Mouse (Mus musculus): ENCODE measurements around the gene Gm13698. TPM values are rescaled to one million over a fixed set of nuclear protein-coding genes. Genes with fewer than 3 reads are reported as not detected.
"Not testable (repeated sequence)": the region's sequence is repeated elsewhere in the genome, so short reads cannot be mapped to it uniquely, and the experiment has no call there.

Gene Gm13698
- polyA plus RNA-seq, 1 experiment, result not detected

DNA sequence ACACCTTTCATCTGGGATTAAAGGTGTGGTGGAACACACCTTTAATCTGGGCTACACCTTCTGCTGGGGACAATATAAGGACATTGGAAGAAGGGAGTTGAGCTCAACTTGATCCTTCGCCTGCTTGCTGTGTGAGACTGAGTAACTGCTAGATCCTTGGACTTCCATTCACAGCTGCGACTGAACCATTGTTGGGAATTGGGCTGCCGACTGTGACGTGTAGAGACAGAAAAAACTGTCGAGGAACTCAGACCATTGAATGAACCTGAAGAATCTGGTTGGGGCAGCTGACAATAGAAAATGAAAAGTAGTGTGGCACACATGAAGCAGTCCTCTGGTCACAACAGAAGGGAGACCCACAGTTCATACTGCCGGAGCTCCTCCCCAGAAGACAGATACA, 34.8 kb downstream of the Gm13698 start, which contains the start of gene Gm13691:
Gene Gm13691 (plus strand): TSS at position 301 of the 400 bp plus-strand sequence.
- H3K36me3 ChIP-seq (ENCODE audit: control insufficient read depth, insufficient read depth, low read length); DNase-seq; H3K4me1 ChIP-seq (replicated peaks; ENCODE audit: control insufficient read depth, insufficient read depth, low read length); H3K4me3 ChIP-seq (ENCODE audit: control insufficient read depth, insufficient read depth, low read length); H3K27me3 ChIP-seq (ENCODE audit: control insufficient read depth, insufficient read depth, low read length); H3K27ac ChIP-seq (ENCODE audit: control insufficient read depth, insufficient read depth, low read length): not testable (repeated sequence)
- no CpG with 5 or more reads among the region's 6 CpGs for WGBS

DNA sequence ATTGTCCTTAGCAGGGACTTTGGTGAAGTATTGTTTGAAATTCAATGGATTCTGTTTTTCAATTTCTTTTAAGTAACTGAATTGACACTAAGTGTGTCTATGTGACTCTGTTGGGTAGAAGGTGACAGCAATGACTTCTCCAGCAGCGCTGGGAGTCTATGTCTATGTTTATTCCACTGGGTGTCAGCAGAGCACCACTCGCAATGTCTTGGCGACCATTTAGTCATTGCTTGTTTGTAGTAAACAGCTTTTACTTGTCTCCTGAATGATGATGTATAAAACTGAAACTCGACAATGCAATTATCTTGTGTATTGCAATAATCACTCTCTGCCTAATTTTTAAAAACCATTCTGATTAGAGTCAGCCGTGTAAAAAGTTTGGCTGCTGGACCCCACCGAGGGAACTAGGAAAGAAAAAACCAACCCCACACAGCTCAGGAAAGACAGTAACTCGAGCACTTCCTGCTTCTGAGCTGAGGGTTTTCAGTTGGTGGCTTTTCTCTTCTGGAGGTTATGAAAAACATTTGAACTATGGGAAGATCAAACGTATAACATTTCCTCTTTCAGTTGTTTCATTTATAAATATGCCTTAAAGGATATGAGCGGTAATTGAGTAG, 38.3 kb downstream of the Gm13698 start:
- not testable (repeated sequence) for H3K4me1 ChIP-seq (replicated peaks; ENCODE audit: control insufficient read depth, insufficient read depth, low read length); H3K36me3 ChIP-seq (ENCODE audit: control insufficient read depth, insufficient read depth, low read length); H3K27me3 ChIP-seq (ENCODE audit: control insufficient read depth, insufficient read depth, low read length)
- H3K4me3 ChIP-seq (ENCODE audit: control insufficient read depth, insufficient read depth, low read length), result peak overlapping the region; percentile 2; the same call in 1 of the 2 replicates
- peak overlapping the region; percentile 79 for H3K27ac ChIP-seq (ENCODE audit: control insufficient read depth, insufficient read depth, low read length)
- DNase-seq, result peak; percentile 60
- WGBS, result under 1% methylated on average over 8 of the region's 9 CpGs

DNA sequence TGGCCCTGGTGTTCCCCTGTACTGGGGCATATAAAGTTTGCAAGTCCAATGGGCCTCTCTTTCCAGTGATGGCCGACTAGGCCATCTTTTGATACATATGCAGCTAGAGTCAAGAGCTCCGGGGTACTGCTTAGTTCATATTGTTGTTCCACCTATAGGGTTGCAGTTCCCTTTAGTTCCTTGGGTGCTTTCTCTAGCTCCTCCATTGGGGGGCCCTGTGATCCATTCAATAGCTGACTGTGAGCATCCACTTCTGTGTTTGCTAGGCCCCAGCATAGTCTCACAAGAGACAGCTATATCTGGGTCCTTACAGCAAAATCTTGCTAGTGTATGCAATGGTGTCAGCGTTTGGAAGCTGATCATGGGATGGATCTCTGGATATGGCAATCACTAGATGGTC, 39.0 kb downstream of the Gm13698 start:
- WGBS, result 73% methylated on average over 1 of the region's 3 CpGs
- peak overlapping the region; percentile 79; the same call in 1 of the 2 replicates for H3K27ac ChIP-seq (ENCODE audit: control insufficient read depth, insufficient read depth, low read length)
- not testable (repeated sequence) for H3K4me3 ChIP-seq (ENCODE audit: control insufficient read depth, insufficient read depth, low read length); H3K27me3 ChIP-seq (ENCODE audit: control insufficient read depth, insufficient read depth, low read length); H3K4me1 ChIP-seq (replicated peaks; ENCODE audit: control insufficient read depth, insufficient read depth, low read length); H3K36me3 ChIP-seq (ENCODE audit: control insufficient read depth, insufficient read depth, low read length)
- DNase-seq, result peak; percentile 34

Other genes starting within 250 kb of the Gm13698 start
- gene Itgav, start 231.3 kb upstream of the Gm13698 start, polyA plus RNA-seq (2012; rRNA removed), result 25.9 and 70.5 TPM in 2 replicates
- gene Fam171b, start 143.1 kb upstream of the Gm13698 start, polyA plus RNA-seq (2012; rRNA removed), result 0.14 and 0.27 TPM in 2 replicates
- not detected in 2 replicates for gene Zswim2, start 14.5 kb upstream of the Gm13698 start, polyA plus RNA-seq (2012; rRNA removed)
- gene Gm13693, start 5.8 kb downstream of the Gm13698 start, polyA plus RNA-seq (2012; rRNA removed), result not detected in 2 replicates
- not detected in 2 replicates for gene Gm13695, start 11.6 kb downstream of the Gm13698 start, polyA plus RNA-seq (2012; rRNA removed)
- gene Gm13696, start 17.4 kb downstream of the Gm13698 start, polyA plus RNA-seq (2012; rRNA removed), result not detected in 2 replicates
- gene Gm13694, start 23.2 kb downstream of the Gm13698 start, polyA plus RNA-seq (2012; rRNA removed), result not detected in 2 replicates
- not detected in 2 replicates for gene Gm13697, start 29.1 kb downstream of the Gm13698 start, polyA plus RNA-seq (2012; rRNA removed)
- not detected in 2 replicates for gene Gm13691, start 34.9 kb downstream of the Gm13698 start, polyA plus RNA-seq (2012; rRNA removed)